Mouse (Mus musculus) testis, adult 2 months (tissue): ENCODE results near the gene Tbck. TPM values are rescaled to one million over a fixed set of nuclear protein-coding genes. Genes with fewer than 3 reads are reported as not detected.

Experiments used
- H3K27ac ChIP-seq: fragments of 200-500 bp; 2 replicates; pipeline ENCODE4 v1.5.1; 2012; ENCODE audit warnings: low read depth, low read length; ENCODE audit not compliant: control insufficient read depth, insufficient read depth
- H3K27me3 ChIP-seq: fragments of 200-500 bp; 2 replicates; pipeline ENCODE4 v1.6.1; 2012; ENCODE audit warnings: mild to moderate bottlenecking, low read length, moderate library complexity; ENCODE audit not compliant: control insufficient read depth, insufficient read depth
- H3K36me3 ChIP-seq: fragments of 200-500 bp; 2 replicates; pipeline ENCODE4 v1.6.1; 2012; ENCODE audit warnings: mild to moderate bottlenecking, low read length; ENCODE audit not compliant: control insufficient read depth, insufficient read depth
- H3K4me1 ChIP-seq: fragments of 200-500 bp; 2 replicates; pipeline ENCODE4 v1.6.1; 2012; ENCODE audit warnings: low read length; ENCODE audit not compliant: control insufficient read depth, insufficient read depth
- H3K4me3 ChIP-seq: fragments of 200-500 bp; 2 replicates; pipeline ENCODE4 v1.5.1; 2012; ENCODE audit warnings: low read depth, mild to moderate bottlenecking, low read length, moderate library complexity, mixed read lengths; ENCODE audit not compliant: control insufficient read depth
- CTCF ChIP-seq: fragments of 200-500 bp; IDR thresholded peaks from 2 replicates; pipeline ENCODE4 v1.5.1; 2012; ENCODE audit warnings: low read depth, mild to moderate bottlenecking, inconsistent platforms, low read length, moderate library complexity; ENCODE audit not compliant: control insufficient read depth, insufficient read depth, insufficient replicate concordance
- POLR2A ChIP-seq: fragments of 200-500 bp; IDR thresholded peaks from 2 replicates; pipeline ENCODE4 v1.6.1; 2012; ENCODE audit warnings: low read depth, mild to moderate bottlenecking, inconsistent platforms, low read length, moderate library complexity; ENCODE audit not compliant: control insufficient read depth
- polyA plus RNA-seq: library from polyadenylated mRNA; depleted of rRNA; stranded (reverse); fragments of >200 nt; gene quantifications from 2 replicates; pipeline ENCODE4 v1.2.3, GENCODE M21; 2012

The Tbck gene
- polyA plus RNA-seq, 1 experiment = 2.3 TPM

- no peaks in the 10 kb centered on the region for H3K36me3 ChIP-seq
- no peaks in the 10 kb centered on the region for H3K27me3 ChIP-seq
- H3K4me1 ChIP-seq = no peaks in the 10 kb centered on the region
- no peak overlapping the region for H3K27ac ChIP-seq
- TF ChIP-seq POLR2A (no peak), CTCF (no peak)
- H3K4me3 ChIP-seq = no peak overlapping the region
Observed at GRCm38 (mm10) chr3:132837134-132837533, 153.2 kb downstream of the Tbck start.

- no peak overlapping the region for H3K4me3 ChIP-seq
- no peak for TF ChIP-seq POLR2A
- TF ChIP-seq CTCF = no peak
Observed at GRCm38 (mm10) chr3:132838656-132839417, 154.9 kb downstream of the Tbck start.

GRCm38 (mm10) chr3:132839516-132839915 is 155.6 kb downstream of the Tbck start:
- Histone ChIP-seq H3K27me3 (no peaks in the 10 kb centered on the region), H3K36me3 (no peaks in the 10 kb centered on the region), H3K27ac (no peak overlapping the region), H3K4me3 (no peak overlapping the region), H3K4me1 (no peaks in the 10 kb centered on the region)
- no peak for TF ChIP-seq CTCF
- TF ChIP-seq POLR2A = no peak

More at GRCm38 (mm10) chr3:132838656-132839417, 154.9 kb downstream of the Tbck start:
- no peak overlapping the region for H3K27ac ChIP-seq
- H3K4me1 ChIP-seq = no peaks in the 10 kb centered on the region
- no peaks in the 10 kb centered on the region for H3K27me3 ChIP-seq
- H3K36me3 ChIP-seq = no peaks in the 10 kb centered on the region

GRCm38 (mm10) chr3:132842676-132843075 is 158.7 kb downstream of the Tbck start:
- TF ChIP-seq POLR2A (no peak), CTCF (no peak)
- Histone ChIP-seq H3K27me3 (no peaks in the 10 kb centered on the region), H3K4me1 (no peaks in the 10 kb centered on the region), H3K27ac (no peak overlapping the region), H3K4me3 (no peak overlapping the region), H3K36me3 (no peaks in the 10 kb centered on the region)

- TF ChIP-seq CTCF (no peak), POLR2A (no peak)
- H3K27ac ChIP-seq = no peak overlapping the region
- H3K4me1 ChIP-seq = peaks cover 5% of the 10 kb centered on the region; the same call in 1 of the 2 replicates
- H3K4me3 ChIP-seq = no peak overlapping the region
- no peaks in the 10 kb centered on the region for H3K36me3 ChIP-seq
- no peaks in the 10 kb centered on the region for H3K27me3 ChIP-seq
Observed at GRCm38 (mm10) chr3:132849669-132850068, 165.7 kb downstream of the Tbck start.

GRCm38 (mm10) chr3:132850431-132850830 is 166.5 kb downstream of the Tbck start:
- Histone ChIP-seq H3K27me3 (no peaks in the 10 kb centered on the region), H3K4me1 (peaks cover 5% of the 10 kb centered on the region; the same call in 1 of the 2 replicates), H3K4me3 (no peak overlapping the region), H3K36me3 (no peaks in the 10 kb centered on the region), H3K27ac (no peak overlapping the region)
- TF ChIP-seq POLR2A (no peak), CTCF (no peak)

- H3K27ac ChIP-seq = no peak overlapping the region
- H3K4me1 ChIP-seq = peaks cover 5% of the 10 kb centered on the region; the same call in 1 of the 2 replicates
- no peak overlapping the region for H3K4me3 ChIP-seq
- H3K36me3 ChIP-seq = no peaks in the 10 kb centered on the region
- no peaks in the 10 kb centered on the region for H3K27me3 ChIP-seq
- TF ChIP-seq POLR2A = no peak
- TF ChIP-seq CTCF = no peak
Observed at GRCm38 (mm10) chr3:132851417-132851816, 167.5 kb downstream of the Tbck start.
